Mouse (Mus musculus) erythroblast, adult 5-6 weeks (primary cell): ENCODE measurements around the gene Hist1h1a. TPM values are rescaled to one million over a fixed set of nuclear protein-coding genes. Genes with fewer than 3 reads are reported as not detected.
"Not testable (repeated sequence)": the region's sequence is repeated elsewhere in the genome, so short reads cannot be mapped to it uniquely, and the experiment has no call there.

Experiments used
- ATAC-seq: replicated peaks from 2 replicates; pipeline ENCODE4 v1.8.0; 2016; ENCODE audit warnings: moderate number of reproducible peaks, mild to moderate bottlenecking, moderate TSS enrichment, inconsistent platforms; ENCODE audit not compliant: poor library complexity, low FRiP score, severe bottlenecking
- total RNA-seq, 2 experiments: library from RNA; stranded (forward) in 1 of 2; stranded (reverse) in 1 of 2; fragments of 150-400 nt in 1 of 2; fragments of 200-764, 138-1000 nt in 1 of 2; gene quantifications; 2 replicates each; pipeline versions ENCODE4 v1.2.3 to v1.2.4; 2015 to 2017; ENCODE audit warnings: low replicate concordance in 2 of 2

The Hist1h1a gene
- 106 and 128 TPM in 2 replicates for total RNA-seq (2015; ENCODE audit: low replicate concordance)
- total RNA-seq (2017; ENCODE audit: low replicate concordance) = 1,089 and 2,054 TPM in 2 replicates

DNA sequence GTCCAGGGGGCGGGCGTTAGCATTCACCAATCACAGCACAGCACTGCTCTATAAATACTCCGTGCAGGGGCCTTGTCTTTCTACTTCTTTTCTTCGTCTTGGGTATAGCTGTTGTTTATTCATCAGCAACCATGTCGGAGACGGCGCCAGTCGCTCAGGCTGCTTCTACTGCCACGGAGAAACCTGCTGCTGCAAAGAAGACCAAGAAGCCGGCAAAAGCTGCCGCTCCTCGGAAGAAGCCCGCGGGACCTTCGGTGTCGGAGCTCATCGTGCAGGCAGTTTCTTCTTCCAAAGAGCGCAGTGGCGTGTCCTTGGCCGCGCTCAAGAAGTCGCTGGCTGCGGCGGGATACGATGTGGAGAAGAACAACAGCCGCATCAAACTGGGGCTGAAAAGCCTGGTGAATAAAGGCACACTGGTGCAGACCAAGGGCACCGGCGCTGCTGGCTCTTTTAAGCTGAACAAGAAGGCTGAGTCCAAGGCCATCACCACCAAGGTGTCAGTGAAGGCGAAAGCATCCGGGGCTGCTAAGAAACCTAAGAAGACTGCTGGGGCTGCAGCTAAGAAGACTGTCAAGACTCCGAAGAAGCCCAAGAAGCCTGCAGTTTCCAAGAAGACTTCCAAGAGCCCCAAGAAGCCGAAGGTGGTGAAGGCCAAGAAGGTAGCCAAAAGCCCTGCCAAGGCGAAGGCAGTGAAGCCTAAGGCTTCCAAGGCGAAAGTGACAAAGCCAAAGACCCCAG is at the start of gene Hist1h1a:
Hist1h1a (plus strand) TSS at position 81 of the 738 bp plus-strand sequence.
- ATAC-seq = peak; percentile 65

DNA sequence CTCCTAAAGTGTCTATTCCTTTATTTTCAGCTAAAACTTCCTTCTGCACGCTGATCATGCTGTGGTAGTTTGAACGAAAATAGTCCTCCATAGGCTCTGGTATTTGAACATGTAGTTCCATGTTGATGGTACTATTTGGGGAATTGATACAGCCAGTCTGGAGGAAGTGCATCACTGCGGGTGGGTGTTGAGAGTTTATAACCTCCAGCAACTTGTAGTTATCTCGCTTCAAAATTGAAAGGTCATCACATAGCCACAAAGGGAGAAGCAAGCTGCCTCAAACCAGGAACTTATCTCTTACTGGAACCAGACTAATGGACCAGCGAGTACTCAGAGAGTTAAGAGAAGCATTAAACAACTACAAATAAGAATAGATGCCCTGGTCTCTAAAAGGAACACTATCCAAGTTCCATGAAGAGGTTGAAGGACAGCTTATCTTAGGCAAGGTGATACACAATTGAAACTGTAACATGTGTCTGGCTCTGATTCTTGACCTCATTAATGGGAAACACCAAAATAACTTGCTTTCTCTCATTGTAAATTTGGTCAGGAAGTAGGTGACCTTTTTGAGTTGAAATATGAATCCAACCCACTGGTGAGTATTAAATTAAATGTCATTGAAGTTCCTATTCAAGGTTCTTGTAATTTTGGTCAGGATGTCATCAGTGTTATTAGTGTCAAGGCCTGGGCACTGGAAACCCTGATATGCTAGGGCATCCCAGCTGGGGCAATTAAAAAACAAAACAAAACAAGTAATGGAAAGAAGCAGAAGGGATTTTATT is 47.0 kb upstream of the Hist1h1a start:
- no peak for ATAC-seq

DNA sequence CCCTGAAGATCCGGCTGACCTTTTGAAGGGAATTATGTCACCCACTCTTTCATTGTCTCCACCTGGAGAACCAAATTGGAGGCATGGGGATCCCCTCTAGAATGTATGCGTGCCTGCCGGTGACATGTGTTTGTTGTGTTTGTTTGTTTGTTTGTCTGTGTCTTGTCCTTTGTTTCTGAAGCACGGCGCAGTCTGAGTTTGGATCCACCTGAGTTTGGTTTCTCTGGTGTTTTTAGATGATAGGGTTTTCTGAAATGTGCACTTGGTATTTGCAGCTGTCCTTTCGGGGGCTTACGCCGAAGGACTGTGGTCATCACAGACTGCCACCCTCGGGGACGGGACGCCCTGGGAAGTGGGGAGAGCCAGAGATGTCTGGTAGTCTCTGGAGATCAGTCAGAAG is 46.3 kb upstream of the Hist1h1a start:
- no peak for ATAC-seq

DNA sequence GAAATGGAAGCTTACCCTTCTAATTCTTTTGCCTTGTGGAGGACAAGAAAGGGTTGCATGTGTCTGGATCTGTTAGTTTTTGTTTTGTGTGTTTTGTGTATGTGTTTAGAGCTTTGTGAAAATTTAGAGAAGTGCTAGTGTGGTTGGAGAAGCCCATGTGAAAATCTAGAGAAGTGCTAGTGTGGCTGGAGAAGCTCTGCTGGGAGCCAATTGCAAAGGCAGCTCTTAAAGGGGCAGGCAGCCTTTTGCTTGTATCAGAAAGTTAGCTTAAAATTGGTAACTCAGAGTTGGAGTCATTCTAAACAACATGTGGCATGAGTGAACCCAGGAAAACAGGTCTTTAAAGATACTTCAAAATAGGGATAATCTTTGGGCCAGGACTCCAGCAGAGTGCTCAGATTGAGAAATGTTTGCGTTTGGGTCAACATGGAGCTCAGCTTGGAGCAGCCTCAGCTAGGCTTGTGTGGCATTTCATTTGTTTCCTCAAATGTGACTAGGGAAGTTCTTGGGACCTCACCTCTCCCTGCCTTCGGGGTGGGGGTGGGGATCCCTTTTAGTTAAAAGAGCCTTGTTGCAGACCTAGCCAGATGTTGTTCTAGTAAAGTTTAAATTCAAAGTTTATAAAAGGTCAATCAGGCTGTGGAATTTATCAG is 45.7 kb upstream of the Hist1h1a start:
- not testable (repeated sequence) for ATAC-seq

DNA sequence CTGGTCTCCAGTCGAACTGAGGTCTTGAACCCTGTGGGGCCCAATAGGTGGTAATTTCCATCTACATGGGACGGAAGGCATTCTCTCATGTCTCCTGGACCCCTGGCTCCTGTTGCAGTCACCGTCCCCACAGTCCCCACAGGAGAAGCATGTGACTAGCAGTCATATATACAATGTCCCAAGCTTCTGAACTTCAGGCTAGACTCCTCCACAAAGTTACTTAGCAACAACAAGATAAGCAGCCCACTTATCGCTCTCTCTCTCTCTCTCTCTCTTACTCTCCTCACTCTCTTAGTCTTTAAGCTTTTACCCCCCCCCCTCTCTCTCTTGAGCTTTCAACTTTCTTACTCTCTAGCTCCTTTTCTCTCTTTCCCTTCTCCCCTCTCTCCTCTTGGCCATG is 39.2 kb upstream of the Hist1h1a start:
- ATAC-seq = no peak

DNA sequence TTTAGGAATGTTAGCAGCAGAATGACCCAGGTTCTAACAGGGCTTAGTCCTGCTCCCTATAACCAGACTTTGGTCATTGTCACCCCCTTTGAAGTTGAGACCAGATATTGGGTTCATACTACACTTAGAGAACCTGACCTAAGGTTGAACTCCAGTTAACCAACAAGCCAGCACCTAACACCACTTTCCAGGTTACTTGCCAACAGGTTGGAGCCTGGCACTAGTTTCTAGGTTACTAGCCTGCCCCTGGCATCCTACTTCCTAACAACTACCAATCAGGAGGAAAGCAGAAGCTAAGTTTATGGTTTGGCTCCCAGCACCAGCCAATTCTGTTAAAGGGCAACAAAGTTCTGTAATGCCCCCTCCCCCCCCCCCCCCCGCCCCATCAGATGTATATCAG is 38.3 kb upstream of the Hist1h1a start:
- ATAC-seq = no peak

DNA sequence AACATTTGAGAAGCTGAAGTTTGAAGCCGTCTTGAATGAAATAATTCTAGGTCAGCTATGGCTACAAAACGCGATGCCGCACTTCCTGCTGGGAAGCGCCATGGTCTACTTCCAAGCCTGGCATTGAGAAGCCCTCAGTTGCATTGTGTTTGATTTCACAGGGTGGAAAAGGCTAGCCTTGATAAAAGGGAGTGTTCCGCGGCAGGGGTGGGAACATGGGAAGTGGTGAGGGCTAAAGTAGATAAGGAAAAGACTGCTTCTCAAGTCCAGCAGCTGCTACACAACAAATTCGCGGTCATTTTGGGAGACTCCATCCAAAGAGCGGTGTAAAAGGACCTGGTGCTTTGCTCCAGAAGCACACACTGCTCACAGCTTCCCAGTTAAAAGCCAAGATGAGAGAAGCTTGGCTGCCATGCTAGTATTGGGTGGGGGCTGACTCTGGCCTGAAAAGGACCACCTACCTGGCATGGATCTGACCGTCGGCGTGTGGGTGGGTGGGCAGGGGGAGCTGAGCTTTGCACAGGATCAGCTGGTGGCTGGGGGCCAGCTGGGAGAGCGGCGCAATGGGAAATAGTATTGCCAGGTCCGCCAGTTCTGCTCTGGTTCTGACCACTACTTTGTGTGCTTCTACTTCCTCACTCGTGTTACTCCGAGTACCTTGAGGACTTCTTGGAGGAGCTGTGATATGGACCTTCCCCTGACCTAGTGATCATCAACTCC is 34.8 kb upstream of the Hist1h1a start:
- no peak for ATAC-seq

DNA sequence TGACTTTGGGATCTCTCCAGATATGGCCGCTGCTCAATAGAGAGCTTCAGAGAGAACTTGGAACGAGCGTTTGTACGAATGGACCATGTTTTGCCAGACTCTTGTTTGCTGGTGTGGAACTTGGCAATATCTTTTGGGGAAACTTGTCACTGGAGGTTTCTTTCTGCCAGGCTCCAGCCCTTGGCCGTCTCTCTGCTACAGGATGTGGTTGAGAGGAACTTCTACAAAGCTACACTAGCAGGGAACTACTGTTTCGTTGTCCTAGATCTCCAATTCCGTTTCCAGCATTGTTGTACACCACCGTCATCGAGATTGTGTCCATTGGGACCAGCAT is 34.3 kb upstream of the Hist1h1a start:
- no peak for ATAC-seq

DNA sequence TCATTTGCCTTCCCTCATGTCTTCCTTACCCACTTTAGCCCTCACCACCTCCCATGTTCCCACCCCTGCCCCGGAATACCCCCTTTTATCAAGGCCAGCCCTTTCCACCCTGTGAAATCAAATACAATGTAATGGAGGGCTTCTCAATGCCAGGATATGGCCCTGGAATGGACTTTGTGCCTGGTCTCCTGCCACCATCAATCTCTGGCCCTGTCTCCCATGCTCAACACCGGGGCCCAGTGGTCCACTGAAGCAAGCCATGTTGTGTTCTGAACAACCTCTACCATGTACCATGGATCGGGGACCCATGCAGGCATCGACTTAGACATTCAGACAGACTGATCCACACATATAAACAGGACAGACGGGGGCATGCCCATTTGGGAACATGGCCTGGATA is 33.8 kb upstream of the Hist1h1a start:
- ATAC-seq = no peak

DNA sequence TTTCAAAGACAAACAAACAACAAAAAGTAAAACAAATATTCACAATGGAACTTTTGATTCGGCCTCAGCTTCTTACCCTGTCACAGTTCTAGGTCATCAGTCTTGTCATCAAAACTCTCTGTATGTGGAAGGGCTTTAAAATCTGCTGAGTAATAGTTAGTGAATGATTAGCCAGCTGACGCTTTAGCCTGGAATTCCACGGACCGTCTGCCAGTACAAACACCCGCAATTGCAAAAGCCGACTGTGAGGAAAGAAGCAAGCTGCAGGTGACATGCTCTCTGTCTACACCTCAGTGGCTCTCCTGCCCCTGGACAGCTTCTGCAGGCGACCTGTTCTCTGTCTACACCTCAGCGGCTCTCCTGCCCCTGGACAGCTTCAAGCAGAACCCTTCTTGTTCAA is 33.0 kb upstream of the Hist1h1a start:
- peak; percentile 44; the same call in 1 of the 2 replicates for ATAC-seq

DNA sequence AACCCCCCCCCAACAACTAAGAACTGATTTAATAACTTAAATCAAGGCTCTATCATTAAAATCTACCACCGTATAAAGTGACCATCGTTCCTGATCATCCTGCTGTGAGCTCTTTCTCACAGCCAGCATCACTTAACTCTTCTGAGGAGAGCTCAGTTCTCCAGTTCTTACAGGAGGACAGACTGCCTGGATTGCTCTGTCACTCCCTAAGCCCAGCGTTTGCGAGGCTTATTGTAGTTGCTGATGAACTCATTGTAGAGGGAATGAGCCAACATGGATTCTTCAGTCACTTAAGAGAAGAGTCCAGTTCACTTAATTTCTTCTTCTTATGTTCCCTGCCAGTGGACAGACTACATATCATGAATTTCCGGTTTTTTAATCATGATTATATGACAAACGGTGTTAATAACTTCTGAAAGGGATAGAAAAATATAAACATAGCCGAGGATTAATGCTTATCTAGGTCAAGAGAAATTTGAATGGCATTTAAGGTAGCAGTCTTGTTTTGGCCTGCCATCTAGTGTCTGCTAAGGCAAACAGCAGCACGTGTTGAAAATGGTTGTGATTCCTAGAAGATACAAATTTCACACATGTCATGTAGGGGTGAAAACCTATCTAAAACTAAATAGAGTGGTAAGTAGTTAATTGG is 31.2 kb upstream of the Hist1h1a start:
- ATAC-seq = peak; percentile 88

DNA sequence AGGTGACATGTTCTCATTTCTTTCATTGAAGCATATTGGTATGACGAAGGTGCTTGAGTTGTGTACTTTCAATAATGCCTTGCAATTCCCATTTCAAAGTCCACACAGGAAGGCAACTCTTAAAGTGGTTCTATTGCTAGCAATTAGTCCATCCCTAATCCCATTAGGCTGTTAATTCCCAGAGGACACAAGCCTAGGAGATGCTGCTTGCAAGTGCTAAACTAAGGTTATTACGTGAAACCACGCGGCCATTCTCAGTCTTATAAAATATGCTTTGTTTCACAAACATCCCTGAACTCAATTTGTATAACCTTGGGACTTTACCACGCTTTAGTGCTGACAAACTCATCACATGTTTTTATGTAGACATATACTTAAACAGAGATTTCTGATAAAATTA is 26.4 kb upstream of the Hist1h1a start:
- no peak for ATAC-seq

DNA sequence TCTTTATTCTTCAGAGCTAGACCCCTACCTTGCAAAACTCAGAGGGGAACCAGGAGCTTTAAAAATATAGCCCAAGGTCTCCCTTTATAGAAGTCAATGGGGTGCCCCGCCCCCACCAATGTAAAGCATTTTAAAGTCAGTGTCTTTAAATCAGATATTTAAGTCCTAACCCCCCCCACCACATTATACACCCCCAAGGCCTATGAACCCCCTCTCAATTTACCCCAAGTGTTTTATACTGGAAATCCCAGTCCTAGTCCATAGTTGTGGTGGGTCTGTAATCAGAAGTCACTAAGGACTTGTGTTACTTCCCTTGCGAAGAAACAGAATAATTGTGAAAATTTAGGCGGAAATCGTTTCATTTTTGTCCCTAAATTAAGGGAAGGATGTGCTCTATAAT is 25.4 kb upstream of the Hist1h1a start:
- no peak for ATAC-seq

DNA sequence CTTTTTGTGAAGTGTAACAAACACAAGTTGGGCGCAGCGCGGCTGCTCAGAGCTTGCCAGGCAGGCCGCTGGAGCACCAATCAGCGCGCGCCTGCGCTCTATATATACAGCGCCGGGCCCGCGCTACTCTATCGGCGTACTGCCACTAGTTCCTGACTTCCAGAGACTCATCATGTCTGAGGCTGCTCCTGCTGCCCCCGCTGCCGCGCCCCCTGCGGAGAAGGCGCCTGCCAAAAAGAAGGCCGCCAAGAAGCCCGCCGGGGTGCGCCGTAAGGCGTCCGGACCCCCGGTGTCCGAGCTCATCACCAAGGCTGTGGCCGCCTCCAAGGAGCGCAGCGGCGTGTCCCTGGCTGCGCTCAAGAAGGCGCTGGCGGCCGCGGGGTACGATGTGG is 24.8 kb upstream of the Hist1h1a start, which contains the start of gene Hist1h1c:
Hist1h1c (plus strand) TSS at position 132 of the 392 bp plus-strand sequence.
- ATAC-seq = peak; percentile 68

DNA sequence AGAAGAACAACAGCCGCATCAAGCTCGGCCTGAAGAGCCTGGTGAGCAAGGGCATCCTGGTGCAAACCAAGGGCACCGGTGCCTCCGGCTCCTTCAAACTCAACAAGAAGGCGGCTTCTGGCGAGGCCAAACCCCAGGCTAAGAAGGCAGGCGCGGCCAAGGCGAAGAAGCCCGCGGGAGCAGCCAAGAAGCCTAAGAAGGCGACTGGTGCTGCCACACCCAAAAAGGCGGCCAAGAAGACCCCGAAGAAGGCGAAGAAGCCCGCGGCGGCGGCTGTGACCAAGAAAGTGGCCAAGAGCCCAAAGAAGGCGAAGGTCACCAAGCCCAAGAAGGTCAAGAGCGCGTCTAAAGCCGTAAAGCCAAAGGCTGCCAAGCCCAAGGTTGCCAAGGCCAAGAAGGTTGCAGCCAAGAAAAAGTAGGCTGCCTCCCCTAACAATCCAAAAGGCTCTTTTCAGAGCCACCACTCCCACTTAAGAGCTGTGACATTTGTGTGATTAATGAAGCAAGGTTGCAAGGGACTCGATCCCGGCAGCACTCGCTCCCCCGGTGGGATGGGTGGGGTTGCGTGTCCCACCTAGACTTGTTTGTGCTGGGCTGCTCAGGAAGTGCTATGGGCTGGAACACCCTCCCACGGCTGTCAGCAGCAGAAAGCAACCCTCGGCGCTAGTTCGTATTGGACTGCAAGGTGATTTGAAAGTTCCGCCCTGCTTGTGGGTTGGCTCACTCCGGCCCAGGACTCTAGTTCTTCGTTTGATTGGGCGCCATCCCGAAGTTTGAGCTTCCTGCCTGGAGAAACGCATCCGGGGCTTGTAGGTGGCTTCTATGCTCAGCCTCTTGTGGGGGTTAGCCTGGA is 24.2 kb upstream of the Hist1h1a start:
- peak; percentile 71 for ATAC-seq

DNA sequence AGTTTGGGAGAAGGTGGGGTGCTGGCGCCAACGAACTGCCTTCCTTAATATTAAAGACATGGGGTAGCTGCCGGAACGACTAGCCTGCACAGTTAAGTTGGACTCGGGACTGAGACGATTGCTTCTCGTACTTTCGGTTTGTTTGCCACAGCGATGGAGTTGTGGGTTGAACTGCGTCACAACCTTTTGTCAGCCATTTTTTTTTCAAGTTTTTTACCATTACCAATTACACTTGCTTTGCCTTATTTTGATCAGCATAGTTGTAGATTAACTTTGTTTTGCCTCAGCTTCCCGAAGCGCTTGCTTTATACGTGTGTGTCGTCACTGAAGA is 23.6 kb upstream of the Hist1h1a start:
- ATAC-seq = no peak

DNA sequence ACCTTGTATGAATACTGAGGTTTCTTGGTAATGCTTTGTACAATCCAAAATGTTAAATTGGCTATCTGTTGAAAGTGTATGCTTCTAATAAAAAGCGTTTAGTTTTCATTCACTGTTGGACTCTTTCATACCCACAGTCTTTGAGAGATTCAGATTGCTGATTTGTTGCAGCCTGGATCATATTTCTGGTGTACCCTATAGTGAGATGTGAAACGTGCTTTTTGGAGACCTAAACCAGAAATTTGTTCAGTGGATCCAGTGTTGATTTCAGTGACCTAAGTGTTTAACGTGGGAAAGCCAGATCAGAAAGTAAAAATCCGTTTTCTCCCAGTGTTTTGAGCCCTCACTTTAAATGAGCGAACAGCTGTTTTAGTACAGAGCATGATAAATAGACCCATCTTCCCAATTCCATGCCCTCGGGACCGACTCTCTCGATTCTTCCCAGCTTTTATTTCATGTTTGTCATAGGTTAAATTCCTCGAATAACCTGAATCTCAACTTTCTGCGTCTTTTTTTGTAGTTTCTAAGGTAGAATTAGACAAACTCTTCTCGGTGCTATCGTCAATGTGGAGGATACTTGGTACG is 23.1 kb upstream of the Hist1h1a start:
- ATAC-seq = no peak

DNA sequence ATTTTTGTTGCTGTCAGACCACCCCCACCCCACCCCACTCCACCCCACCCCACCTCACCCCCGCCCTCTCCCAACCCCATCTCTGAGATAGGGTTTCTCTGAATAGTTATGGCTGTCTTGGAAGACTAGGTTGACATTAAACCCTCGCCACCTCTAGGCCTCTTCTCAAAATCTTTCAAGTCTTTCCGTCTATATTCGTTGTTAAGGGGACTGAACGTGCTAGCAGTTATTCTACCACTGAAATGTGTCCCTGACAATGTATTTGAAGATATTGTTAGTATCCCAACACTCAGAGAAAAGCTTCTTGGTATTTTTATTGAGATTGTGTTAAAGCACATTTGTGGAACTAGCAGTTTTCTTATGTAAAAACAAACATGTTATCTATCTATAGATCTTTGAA is 22.6 kb upstream of the Hist1h1a start:
- no peak for ATAC-seq

DNA sequence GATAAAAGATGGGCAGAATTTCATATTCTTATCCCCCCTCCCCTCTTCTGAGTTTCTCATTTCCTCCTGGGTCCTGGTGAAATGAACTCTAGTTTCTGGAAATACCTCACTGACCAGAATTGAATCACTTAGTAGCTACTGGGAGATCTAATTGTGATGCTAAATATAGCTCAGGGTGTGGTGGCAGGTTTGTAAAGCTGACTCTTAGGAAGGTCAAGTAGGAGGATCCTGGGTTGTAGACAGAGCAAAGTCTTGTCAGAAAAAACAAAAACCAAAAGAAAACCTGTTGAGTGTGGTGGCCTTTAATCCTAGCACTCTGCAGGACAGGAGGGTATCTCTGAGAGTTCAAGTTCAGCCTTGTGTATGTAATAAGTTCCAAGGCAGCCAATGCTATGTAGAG is 21.5 kb upstream of the Hist1h1a start:
- ATAC-seq = no peak
